Mouse (Mus musculus) spleen, adult 12 weeks (tissue): ENCODE results near the gene Cep97.
"Not testable (repeated sequence)": the region's sequence is repeated elsewhere in the genome, so short reads cannot be mapped to it uniquely, and the experiment has no call there.

ENCODE experiments used
- DNase-seq: peaks from one replicate; pipeline ENCODE4 v3.0.0; 2022; ENCODE audit warnings: low spot score

Cep97 gene

GRCm38 (mm10) chr16:55934453-55935037, at the start of gene Cep97:
Gene Cep97 (minus strand): TSS chr16:55934855.
- DNase-seq = peak; percentile 86

DNA sequence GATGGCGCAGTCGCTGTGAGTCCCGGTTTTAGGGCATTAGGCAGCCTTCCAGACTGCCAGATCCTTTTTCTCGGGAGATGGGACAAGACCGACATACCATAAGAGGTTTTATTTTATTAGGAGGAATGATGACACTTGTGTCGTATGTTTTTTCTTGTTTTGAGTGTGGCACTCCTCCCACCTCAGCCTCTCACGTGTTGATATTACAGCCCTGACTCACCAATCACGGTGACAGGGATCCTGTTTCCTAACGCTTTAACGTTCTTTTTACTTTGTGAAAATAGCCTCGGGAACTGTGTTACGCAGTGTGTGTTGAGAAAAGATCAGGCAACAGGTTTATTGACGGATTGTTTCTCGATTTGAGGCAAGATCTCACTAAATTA, 40.2 kb upstream of the Cep97 start:
- DNase-seq = peak; percentile 32

DNA sequence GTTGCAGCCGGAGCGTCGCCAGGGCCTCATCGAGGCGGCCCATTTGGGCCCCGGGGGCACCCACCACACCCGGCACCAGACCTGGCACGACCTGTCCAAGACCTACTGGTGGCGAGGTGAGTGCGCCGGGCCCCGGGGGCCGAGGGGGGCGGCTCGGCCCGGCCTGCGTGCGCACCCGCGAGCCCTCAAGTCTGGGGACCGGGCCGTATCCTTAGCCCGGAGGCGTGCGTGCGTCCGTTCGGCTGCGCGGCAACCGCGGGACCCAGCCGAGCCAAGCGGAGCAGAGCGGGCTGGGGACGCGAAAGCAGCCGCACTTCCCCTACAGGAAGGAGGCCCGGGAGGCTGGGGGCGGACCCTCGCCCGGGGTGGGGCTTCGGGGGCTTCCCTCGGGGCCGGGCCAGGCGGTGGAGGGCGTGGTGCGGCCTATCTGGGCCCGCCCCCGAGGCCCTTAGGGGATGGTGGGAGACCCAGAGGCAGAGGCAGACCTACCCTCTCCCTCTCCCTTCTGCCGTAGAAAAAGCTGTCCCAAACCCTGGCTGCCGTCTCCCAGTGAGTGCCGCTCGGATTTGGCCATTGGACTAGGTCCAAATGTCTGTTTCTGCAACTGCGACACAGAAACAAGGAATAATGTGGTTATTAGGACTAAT, 39.7 kb upstream of the Cep97 start:
- DNase-seq = peak; percentile 79

DNA sequence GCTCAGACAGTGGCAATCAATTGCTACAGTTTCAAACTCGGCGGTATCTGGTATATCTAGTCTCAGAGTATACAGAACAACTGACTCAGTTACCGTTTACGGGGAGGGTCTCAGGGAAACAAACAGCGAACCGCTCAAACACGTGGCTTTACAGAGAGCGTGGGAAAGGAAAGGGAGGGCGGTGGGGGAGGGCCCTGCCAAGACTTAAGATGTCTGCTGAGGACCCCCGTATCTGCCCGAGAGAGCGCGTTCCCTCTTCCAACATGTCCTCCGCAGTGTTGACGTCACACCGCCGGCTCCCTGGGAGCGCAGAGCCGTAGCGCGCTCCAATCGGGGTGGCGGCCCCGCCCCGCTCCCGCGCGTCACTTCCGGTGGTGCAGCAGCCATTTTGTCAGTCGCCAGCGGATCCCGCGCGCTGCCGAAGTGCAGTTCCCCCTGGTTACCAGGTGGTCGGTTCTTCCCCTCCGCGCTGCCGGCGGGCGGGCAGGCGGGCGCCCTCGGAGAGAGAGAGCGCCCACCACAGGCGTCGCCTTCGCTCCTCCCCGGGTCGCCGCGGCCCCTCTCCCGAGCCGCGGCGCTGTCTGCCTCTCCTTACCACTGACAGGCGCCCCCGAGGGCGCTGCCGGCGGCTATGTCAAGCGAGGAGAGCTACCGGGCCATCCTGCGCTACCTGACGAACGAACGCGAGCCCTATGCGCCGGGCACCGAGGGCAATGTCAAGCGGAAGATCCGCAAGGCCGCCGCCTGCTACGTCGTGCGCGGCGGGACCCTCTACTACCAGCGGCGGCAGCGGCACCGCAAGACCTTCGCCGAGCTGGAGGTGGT, 39.0 kb upstream of the Cep97 start, which contains the start of gene Zbtb11:
Gene Zbtb11, plus strand, starts transcription at position 453 of the 825 bp plus-strand sequence.
- DNase-seq = peak; percentile 99

GRCm38 (mm10) chr16:55972626-55973201, 38.1 kb upstream of the Cep97 start:
- no peak for DNase-seq

- DNase-seq = no peak
Observed at GRCm38 (mm10) chr16:55971735-55972615, 37.3 kb upstream of the Cep97 start.

DNA sequence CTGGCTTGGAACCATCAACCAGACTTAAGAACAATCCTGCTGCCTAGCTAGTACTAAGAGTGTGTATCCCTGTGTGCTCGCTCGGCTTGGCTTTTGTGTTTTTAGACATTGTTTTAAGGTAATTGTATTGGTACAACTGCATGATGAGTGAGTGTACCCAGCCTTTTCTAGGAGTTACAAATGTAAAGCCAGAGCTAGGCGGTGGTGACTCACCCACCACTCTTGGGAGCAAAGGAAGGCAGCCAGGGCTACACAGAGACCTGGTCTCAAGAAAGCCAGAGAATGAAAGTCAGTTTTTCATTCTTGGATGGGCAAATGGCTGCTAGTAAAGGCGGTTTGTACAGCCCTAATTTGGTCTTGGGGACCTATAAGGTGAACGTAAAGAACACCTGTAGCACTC, 35.8 kb upstream of the Cep97 start:
- no peak for DNase-seq

DNA sequence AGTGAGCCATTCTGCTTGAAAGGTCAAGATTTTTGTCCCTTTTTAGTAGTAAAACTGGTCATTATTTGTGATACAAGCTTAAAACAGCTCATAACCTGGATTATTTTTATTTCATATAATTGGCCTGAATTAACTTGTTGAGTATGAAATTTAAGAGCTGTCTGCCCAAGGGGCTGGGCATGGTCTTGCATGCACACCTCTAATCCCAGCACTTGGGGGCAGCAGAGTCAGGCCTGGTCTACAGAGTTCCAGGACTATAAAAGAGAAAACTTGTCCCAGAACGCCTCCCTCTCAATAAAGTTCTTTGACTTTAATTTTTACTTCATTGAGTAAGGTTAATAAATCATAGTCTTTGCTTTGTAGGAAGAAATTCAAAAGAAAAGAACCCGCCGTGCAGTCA, 34.5 kb upstream of the Cep97 start:
- no peak for DNase-seq

DNA sequence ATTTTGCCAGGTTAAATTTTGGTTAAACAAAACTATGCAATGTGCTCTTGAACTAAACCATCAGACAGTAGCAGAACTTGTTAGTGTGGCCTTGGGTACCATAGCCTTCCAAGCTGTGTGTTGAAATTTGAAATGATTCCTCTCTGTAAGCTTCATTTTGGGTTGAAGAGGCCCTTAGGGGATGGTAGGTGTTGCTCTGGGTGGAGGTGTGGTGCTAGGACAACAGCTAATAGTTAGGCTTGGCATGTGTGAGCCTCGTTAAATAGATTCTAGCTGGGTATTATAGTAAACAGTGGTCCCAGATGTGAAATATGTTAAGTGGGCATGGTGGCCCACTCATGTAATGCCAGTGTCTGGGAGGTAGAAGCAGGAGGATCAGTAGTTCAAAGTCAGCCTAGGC, 32.6 kb upstream of the Cep97 start:
- DNase-seq = no peak

DNA sequence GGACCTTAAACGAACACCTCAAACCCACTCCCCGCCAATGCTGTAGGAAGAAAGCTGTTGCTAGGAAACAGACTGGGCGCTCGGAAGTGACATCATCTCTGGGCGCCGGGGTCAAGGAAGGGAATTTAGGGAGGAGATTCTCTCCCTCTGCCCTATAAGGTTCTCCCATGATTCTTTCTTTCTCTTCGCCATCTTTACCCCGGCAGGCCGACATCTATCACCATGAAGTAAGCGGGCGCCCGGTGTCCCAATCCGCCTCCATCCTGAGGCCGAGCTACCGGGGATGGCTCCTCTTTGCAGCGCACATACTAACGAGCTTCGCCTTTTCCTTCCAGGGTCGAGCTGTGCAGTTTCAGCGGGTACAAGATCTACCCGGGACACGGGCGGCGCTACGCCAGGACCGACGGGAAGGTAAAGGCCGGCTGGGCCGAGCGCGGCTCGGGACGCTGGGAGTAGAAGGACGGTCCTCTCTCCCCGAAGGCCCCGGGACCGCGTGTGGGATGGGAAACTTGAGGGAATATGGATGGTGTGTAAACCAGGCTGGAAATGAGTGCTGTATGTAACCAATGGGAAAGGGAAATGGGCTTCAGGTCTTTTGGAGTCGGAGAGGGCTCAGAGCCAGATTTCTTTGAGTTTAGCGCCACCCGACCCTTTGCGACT, 31.7 kb upstream of the Cep97 start, which contains the start of gene Rpl24:
Gene Rpl24, plus strand, starts transcription at position 64 of the 660 bp plus-strand sequence.
- peak; percentile 83 for DNase-seq

DNA sequence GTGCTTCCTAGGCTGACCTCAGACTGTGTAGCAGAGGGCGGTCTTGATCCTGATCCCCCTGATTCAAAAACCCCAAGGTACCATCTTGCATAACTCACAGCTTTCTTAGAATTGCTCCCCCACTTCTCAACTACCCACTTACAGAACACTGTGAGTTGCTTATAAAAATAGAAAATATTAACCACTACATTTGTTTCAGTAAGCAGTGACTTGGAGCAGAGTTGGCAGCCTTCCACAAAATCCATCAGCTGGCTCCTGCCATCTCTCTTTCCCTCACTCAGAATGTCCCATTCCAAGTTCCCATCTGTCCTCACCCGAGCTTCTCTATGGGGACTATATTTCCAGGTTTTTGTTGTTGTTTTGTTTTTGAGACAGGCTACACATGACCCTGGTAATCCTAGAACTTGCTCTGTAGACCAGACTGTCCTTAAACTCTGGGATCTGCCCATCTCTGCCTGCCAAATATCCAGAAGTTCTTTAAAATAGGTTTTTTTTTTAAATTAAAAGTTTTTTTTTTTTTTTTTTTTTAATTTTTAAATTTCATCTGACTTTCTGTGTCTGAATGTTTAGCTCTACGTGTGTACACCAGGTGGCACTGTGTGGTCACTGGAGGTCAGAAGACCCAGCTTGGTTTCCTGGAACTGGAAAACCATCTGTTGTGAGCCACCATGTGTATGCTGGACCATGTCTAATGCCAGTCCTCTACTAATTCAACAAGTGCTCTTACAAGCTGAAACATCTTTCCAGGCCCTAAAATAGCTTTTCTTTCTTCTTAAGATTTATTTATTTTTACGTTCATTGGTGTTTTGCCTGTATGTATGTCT, 29.7 kb upstream of the Cep97 start:
- no peak for DNase-seq

DNA sequence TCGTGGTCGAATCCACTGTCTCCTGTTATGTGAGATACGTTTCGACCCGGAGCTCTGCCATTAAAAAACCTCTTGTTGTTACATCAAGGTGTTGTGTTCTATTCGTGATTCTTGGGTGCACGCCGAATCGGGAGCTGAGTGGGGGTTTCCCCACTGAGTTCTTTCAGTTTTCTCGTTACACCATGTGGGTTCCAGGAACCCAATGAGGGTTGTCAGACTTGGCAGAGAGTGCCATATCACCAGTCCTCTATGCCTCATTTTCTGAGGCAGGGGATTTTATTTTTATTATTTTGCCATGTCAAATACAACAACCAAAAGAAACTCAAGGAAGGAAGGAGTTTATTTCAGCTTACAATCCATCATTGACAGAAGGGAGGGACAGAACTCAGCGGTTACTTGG, 28.4 kb upstream of the Cep97 start:
- not testable (repeated sequence) for DNase-seq

- not testable (repeated sequence) for DNase-seq
Observed at GRCm38 (mm10) chr16:55954196-55954595, 19.5 kb upstream of the Cep97 start.

- no peak for DNase-seq
Observed at GRCm38 (mm10) chr16:55952771-55953170, 18.1 kb upstream of the Cep97 start.

GRCm38 (mm10) chr16:55951679-55952327, 17.1 kb upstream of the Cep97 start:
- no peak for DNase-seq

GRCm38 (mm10) chr16:55950946-55951678, 16.5 kb upstream of the Cep97 start:
- DNase-seq = peak; percentile 69

GRCm38 (mm10) chr16:55950462-55950861, 15.8 kb upstream of the Cep97 start:
- DNase-seq = no peak

GRCm38 (mm10) chr16:55948963-55949362, 14.3 kb upstream of the Cep97 start:
- peak; percentile 62 for DNase-seq

- not testable (repeated sequence) for DNase-seq
Observed at GRCm38 (mm10) chr16:55947876-55948410, 13.3 kb upstream of the Cep97 start.
